Mouse (Mus musculus) liver, embryonic 13.5 days (tissue): ENCODE data around the gene Olfr1198. TPM values are rescaled to one million over a fixed set of nuclear protein-coding genes. Genes with fewer than 3 reads are reported as not detected.

Experiments
- ATAC-seq: fragments of 200-750 bp; cut with Nextera tagmentation; 2 replicates; pipeline ENCODE4 v1.8.0; 2017; ENCODE audit warnings: low read depth, mild to moderate bottlenecking, moderate number of reproducible peaks, moderate library complexity
- DNase-seq: peaks from one replicate; pipeline ENCODE4 v3.0.0; 2022
- H3K27ac ChIP-seq: fragments of 300-500 bp; sonication (generic); 2 replicates; pipeline ENCODE4 v1.5.1; 2015; ENCODE audit warnings: moderate library complexity, mild to moderate bottlenecking, inconsistent platforms
- H3K27me3 ChIP-seq: fragments of 300-500 bp; sonication (generic); 2 replicates; pipeline ENCODE4 v1.6.1; 2015; ENCODE audit warnings: mild to moderate bottlenecking, inconsistent platforms
- H3K36me3 ChIP-seq: fragments of 300-500 bp; sonication (generic); 2 replicates; pipeline ENCODE4 v1.6.1; 2015; ENCODE audit warnings: mild to moderate bottlenecking, inconsistent platforms
- H3K4me1 ChIP-seq: fragments of 300-500 bp; sonication (generic); replicated peaks from 2 replicates; pipeline ENCODE4 v1.6.1; 2015; ENCODE audit warnings: inconsistent platforms
- H3K4me2 ChIP-seq: fragments of 300-500 bp; sonication (generic); 2 replicates; pipeline ENCODE4 v1.6.1; 2015; ENCODE audit warnings: inconsistent platforms, mild to moderate bottlenecking, moderate library complexity
- H3K4me3 ChIP-seq: fragments of 300-500 bp; sonication (generic); replicated peaks from 2 replicates; pipeline ENCODE4 v1.5.1; 2015; ENCODE audit warnings: mild to moderate bottlenecking, inconsistent platforms
- H3K9ac ChIP-seq: fragments of 300-500 bp; sonication (generic); 2 replicates; pipeline ENCODE4 v1.6.1; 2015; ENCODE audit warnings: mild to moderate bottlenecking, inconsistent platforms
- H3K9me3 ChIP-seq: fragments of 300-500 bp; sonication (generic); replicated peaks from 2 replicates; pipeline ENCODE4 v1.6.1; 2016; ENCODE audit warnings: inconsistent platforms
- WGBS: fragments of 180-500 bp; shearing (Covaris S2); methylation state at CpG from one replicate; pipeline ENCODE4 v1.1.7; 2015; ENCODE audit not compliant: insufficient replicate concordance; 5-methylcytosine and 5-hydroxymethylcytosine counted together
- polyA plus RNA-seq: library from polyadenylated mRNA; unstranded; fragments of >200 nt; fragmentation: Nextera tagmentation; extraction: Ambion mirVana; gene quantifications from 2 replicates; pipeline ENCODE4 v1.2.1, GENCODE M21; 2015

Olfr1198 gene
- polyA plus RNA-seq = not detected in 2 replicates

DNA sequence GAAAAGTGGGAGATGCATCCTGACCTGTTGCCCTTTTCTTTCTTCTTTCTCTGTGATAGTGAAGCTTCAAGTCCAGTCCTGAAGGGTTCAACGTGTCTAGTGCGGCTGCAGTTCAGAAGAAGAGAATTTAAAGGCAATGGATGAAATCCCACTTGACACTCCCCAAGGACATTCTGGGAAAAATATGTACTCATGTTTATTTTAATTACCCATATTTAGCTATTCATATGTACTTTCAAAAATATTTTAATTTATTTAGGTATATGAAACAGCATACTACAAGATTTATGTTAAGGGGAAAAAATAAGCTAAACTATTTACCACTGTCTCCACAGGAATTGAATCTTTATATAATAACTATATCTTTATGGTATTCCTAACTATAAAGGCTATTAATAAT lies at the start of gene Olfr1198:
Gene Olfr1198 (minus strand): TSS at position 101 of the 400 bp plus-strand sequence.
- no peak within 1 kb of the TSS for H3K4me3 ChIP-seq
- no peak within 1 kb of the TSS for H3K4me2 ChIP-seq
- DNase-seq (no peak), ATAC-seq (no peak)
- H3K9ac ChIP-seq = no peak within 1 kb of the TSS
- H3K36me3 ChIP-seq = no peaks in the 10 kb centered on the region
- WGBS = 70% methylated on average over 2 of the region's 2 CpGs
- H3K27ac ChIP-seq = no peak within 1 kb of the TSS
- no peaks in the 10 kb centered on the region for H3K4me1 ChIP-seq
- H3K9me3 ChIP-seq = no peaks in the 10 kb centered on the region
- no peaks in the 10 kb centered on the region for H3K27me3 ChIP-seq

DNA sequence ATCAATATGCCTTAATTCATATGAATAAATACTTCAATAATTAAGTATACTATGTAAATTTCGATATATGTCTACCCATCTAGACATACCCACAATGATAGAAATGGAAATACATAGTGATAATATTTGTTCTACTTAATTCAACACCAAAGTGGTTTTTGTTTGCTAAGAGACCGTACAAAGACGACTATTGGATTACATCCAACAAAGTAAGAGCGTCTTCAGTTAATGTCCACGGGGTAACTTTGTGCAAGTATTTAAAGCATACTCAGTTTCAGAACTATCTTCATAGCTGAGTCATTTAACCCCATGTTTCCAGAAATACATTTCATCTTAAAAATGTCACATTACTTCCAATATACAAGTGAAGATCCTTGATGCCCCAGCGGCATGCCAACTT lies 41.6 kb upstream of the Olfr1198 start, which contains the start of gene Olfr1201:
Gene Olfr1201 (plus strand): TSS at position 301 of the 400 bp plus-strand sequence.
- H3K27me3 ChIP-seq = no peaks in the 10 kb centered on the region
- ATAC-seq = no peak
- no peak for DNase-seq
- H3K9ac ChIP-seq = no peak within 1 kb of the TSS
- H3K27ac ChIP-seq = no peak within 1 kb of the TSS
- 66% methylated on average over 6 of the region's 6 CpGs for WGBS
- no peaks in the 10 kb centered on the region for H3K9me3 ChIP-seq
- no peak within 1 kb of the TSS for H3K4me3 ChIP-seq
- no peaks in the 10 kb centered on the region for H3K36me3 ChIP-seq
- no peak within 1 kb of the TSS for H3K4me2 ChIP-seq
- H3K4me1 ChIP-seq = no peaks in the 10 kb centered on the region

DNA sequence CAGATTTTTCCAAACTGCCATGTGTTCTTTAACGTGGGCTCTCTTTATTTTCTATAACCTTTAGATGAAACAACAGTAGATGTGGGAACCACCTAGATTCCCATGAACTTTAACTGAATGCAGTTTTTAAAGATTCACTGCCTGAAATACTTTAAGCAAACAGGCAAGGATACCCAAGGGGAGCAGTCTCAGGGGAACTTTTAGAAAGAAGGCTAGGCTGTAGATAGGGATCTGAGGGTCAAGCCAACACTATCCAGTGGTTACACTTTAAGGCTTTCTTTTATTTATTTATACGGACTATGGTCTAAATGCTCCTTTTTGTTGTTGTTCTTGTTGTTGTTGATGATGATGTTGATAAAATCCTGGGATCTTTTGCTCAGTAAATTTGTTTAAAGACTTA lies 19.2 kb upstream of the Olfr1198 start, which contains the start of gene Olfr1200:
Gene Olfr1200 (minus strand): TSS at position 101 of the 400 bp plus-strand sequence.
- 51% methylated on average over 2 of the region's 2 CpGs for WGBS
- DNase-seq (no peak), ATAC-seq (no peak)
- H3K27me3 ChIP-seq = no peaks in the 10 kb centered on the region
- H3K4me2 ChIP-seq = no peak within 1 kb of the TSS
- H3K4me1 ChIP-seq = no peaks in the 10 kb centered on the region
- no peaks in the 10 kb centered on the region for H3K9me3 ChIP-seq
- H3K9ac ChIP-seq = no peak within 1 kb of the TSS
- no peaks in the 10 kb centered on the region for H3K36me3 ChIP-seq
- no peak within 1 kb of the TSS for H3K4me3 ChIP-seq
- H3K27ac ChIP-seq = no peak within 1 kb of the TSS

DNA sequence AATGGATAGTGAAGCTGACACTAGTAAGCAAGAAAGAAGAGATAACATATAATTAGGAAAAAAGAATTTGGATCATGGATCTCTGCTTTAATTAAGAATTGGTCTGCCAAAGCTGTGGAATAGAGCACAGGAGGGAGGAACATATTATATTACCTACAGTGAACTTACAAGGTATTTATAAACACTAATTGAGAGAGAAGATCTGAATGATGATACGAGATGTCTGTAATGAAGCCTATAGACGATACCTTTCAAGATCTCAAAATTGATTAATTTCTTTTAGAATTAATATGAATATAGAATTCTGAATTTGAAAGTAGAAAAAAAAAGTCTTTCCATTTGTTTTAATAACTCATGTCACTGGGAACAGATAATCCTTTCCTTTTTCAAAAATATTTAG lies 9.2 kb upstream of the Olfr1198 start, which contains the start of gene Olfr1199:
Gene Olfr1199 (minus strand): TSS at position 101 of the 400 bp plus-strand sequence.
- Histone ChIP-seq H3K4me3 (no peak within 1 kb of the TSS), H3K27ac (no peak within 1 kb of the TSS), H3K4me1 (no peaks in the 10 kb centered on the region), H3K9ac (no peak within 1 kb of the TSS), H3K27me3 (no peaks in the 10 kb centered on the region), H3K4me2 (no peak within 1 kb of the TSS), H3K9me3 (no peaks in the 10 kb centered on the region), H3K36me3 (no peaks in the 10 kb centered on the region)
- DNase-seq (no peak), ATAC-seq (no peak)
- 77% methylated on average over 2 of the region's 2 CpGs for WGBS

DNA sequence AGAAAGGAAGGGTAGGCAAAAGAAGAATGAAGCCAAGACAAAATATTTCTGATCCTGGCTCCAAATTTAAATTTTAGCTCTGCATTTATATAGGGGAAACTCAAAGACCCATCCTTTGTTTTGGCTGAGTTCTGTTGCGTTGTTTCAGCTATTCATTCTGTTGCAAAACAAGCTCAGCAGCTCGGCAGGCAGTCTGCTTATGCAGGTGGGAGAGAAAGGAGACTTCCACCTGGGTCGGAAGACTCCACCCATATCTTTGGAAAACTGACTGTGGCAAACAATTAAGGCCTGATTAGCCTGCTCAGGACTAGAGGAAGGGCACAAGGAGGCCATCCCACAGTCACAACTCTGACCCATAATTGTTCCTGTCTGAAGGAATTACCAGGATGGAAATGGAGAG lies 7.8 kb downstream of the Olfr1198 start:
- H3K9me3 ChIP-seq = no peaks in the 10 kb centered on the region
- 59% methylated on average over 3 of the region's 3 CpGs for WGBS

DNA sequence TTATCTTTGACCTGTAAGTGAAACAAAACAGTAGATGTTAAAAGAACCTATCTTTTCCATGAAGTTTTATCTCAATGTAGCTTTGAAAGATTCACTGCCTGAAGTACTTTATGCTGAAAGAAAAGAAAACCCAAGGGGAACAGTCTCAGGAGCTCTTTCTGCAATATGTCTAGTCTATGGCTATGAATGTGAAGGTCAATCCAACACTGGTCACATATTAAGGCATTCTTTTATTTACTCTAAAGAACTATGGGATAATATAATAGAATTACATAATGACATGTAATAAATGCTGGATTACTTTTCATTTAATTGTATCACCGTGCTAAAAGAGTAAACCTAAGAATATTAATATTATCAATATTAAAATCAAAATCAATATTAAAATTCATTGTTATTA lies 18.9 kb downstream of the Olfr1198 start, which contains the start of gene Olfr1197:
Gene Olfr1197 (minus strand): TSS at position 101 of the 400 bp plus-strand sequence.
- Histone ChIP-seq H3K4me3 (no peak within 1 kb of the TSS), H3K4me1 (no peaks in the 10 kb centered on the region), H3K36me3 (no peaks in the 10 kb centered on the region), H3K27me3 (no peaks in the 10 kb centered on the region), H3K9ac (no peak within 1 kb of the TSS), H3K4me2 (no peak within 1 kb of the TSS), H3K9me3 (no peaks in the 10 kb centered on the region), H3K27ac (no peak within 1 kb of the TSS)
- DNase-seq (no peak), ATAC-seq (no peak)
- WGBS = 63% methylated on average over 1 of the region's 1 CpGs

More for the DNA sequence above, 7.8 kb downstream of the Olfr1198 start:
- no peaks in the 10 kb centered on the region for H3K36me3 ChIP-seq
- ATAC-seq = no peak
- no peak overlapping the region for H3K9ac ChIP-seq
- H3K4me2 ChIP-seq = no peak overlapping the region
- H3K4me1 ChIP-seq = no peaks in the 10 kb centered on the region
- no peak overlapping the region for H3K4me3 ChIP-seq
- DNase-seq = no peak
- no peak overlapping the region for H3K27ac ChIP-seq
- no peaks in the 10 kb centered on the region for H3K27me3 ChIP-seq

DNA sequence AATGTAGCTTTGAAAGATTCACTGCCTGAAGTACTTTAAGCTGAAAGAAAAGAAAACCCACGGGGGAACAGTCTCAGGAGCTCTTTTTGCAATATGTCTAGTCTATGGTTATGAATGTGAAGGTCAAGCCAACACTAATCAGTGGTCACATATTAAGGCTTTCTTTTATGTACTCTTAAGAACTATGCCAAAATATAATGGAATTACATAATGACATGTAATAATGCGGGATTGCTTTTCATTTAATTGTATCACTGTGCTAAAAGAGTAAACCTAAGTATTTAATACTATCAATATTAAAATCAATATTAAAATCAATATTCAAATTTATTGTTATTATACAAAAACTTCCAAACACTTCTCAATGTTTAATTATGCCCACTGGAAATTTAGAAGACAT lies 46.7 kb downstream of the Olfr1198 start, which contains the start of gene Olfr1196:
Gene Olfr1196 (minus strand): TSS at position 101 of the 400 bp plus-strand sequence.
- H3K4me3 ChIP-seq = no peak within 1 kb of the TSS
- no peak within 1 kb of the TSS for H3K9ac ChIP-seq
- no peak within 1 kb of the TSS for H3K4me2 ChIP-seq
- H3K36me3 ChIP-seq = no peaks in the 10 kb centered on the region
- ATAC-seq (no peak), DNase-seq (no peak)
- no peaks in the 10 kb centered on the region for H3K9me3 ChIP-seq
- 65% methylated on average over 2 of the region's 2 CpGs for WGBS
- no peak within 1 kb of the TSS for H3K27ac ChIP-seq
- no peaks in the 10 kb centered on the region for H3K27me3 ChIP-seq
- no peaks in the 10 kb centered on the region for H3K4me1 ChIP-seq

Other genes starting within 250 kb of the Olfr1198 start
- gene Olfr1186, start 232.8 kb downstream of the Olfr1198 start, polyA plus RNA-seq = not detected in 2 replicates
- not detected in 2 replicates for gene Olfr1188, start 194.4 kb downstream of the Olfr1198 start, polyA plus RNA-seq
- not detected in 2 replicates for gene Olfr1189, start 164.9 kb downstream of the Olfr1198 start, polyA plus RNA-seq
- gene Olfr1191-ps1, start 110.8 kb downstream of the Olfr1198 start, polyA plus RNA-seq = not detected in 2 replicates
- not detected in 2 replicates for gene Olfr1192-ps1, start 102.9 kb downstream of the Olfr1198 start, polyA plus RNA-seq
- gene Olfr1193, start 75.7 kb downstream of the Olfr1198 start, polyA plus RNA-seq = not detected in 2 replicates
- not detected in 2 replicates for gene Olfr1195, start 62.2 kb downstream of the Olfr1198 start, polyA plus RNA-seq
- gene Olfr1196, start 46.8 kb downstream of the Olfr1198 start, polyA plus RNA-seq = not detected in 2 replicates
- gene Olfr1197, start 19.0 kb downstream of the Olfr1198 start, polyA plus RNA-seq = not detected in 2 replicates
- gene Olfr1199, start 9.1 kb upstream of the Olfr1198 start, polyA plus RNA-seq = not detected in 2 replicates
- not detected in 2 replicates for gene Olfr1200, start 19.1 kb upstream of the Olfr1198 start, polyA plus RNA-seq
- not detected in 2 replicates for gene Olfr1201, start 41.7 kb upstream of the Olfr1198 start, polyA plus RNA-seq
- not detected in 2 replicates for gene Olfr1202, start 63.1 kb upstream of the Olfr1198 start, polyA plus RNA-seq
- not detected in 2 replicates for gene Olfr1205, start 78.4 kb upstream of the Olfr1198 start, polyA plus RNA-seq
- gene Olfr1204, start 97.9 kb upstream of the Olfr1198 start, polyA plus RNA-seq = not detected in 2 replicates
- gene Olfr1206, start 111.9 kb upstream of the Olfr1198 start, polyA plus RNA-seq = not detected in 2 replicates
- not detected in 2 replicates for gene Olfr1208, start 150.9 kb upstream of the Olfr1198 start, polyA plus RNA-seq
- gene Olfr1209, start 163.8 kb upstream of the Olfr1198 start, polyA plus RNA-seq = not detected in 2 replicates
- gene Olfr1211, start 186.7 kb upstream of the Olfr1198 start, polyA plus RNA-seq = not detected in 2 replicates
- gene Olfr1212, start 202.6 kb upstream of the Olfr1198 start, polyA plus RNA-seq = not detected in 2 replicates
- not detected in 2 replicates for gene Gm13762, start 228.9 kb upstream of the Olfr1198 start, polyA plus RNA-seq
- gene Olfr1214, start 241.3 kb upstream of the Olfr1198 start, polyA plus RNA-seq = not detected in 2 replicates